Mouse (Mus musculus): ENCODE results near the gene Krtap19-9b. TPM values are rescaled to one million over a fixed set of nuclear protein-coding genes. Genes with fewer than 3 reads are reported as not detected.

Krtap19-9b gene
- total RNA-seq (2021), result not detected
- long read RNA-seq, experiment 1, result 0 reads
- long read RNA-seq, experiment 2, result 0 reads

DNA sequence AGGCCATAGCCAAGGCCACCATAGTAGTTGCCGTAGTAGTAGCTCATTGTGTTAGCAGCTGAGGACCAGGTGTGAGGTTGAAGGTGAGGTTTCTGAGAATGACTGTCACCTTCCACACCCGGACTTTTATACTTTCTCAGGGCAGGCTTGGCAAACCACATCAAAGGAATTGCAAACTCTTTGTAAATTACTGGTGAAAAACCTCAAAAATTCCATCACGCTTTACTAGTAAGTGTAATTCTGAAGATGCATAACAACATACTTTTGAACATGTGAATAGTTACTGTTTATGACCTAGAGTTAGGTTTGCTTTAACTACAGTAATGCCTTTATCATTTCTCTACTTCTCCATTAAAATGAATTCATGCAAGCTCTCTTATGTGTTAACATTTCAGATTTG is at the start of gene Krtap19-9b:
Gene Krtap19-9b, minus strand, starts transcription at position 101 of the 400 bp plus-strand sequence.
- TF ChIP-seq CTCF (conservative IDR thresholded peaks at IDR 0.05), result no peak
- no peak within 1 kb of the TSS for H3K27ac ChIP-seq
- no peak within 1 kb of the TSS for H3K4me3 ChIP-seq
- no peak for DNase-seq (ENCODE audit: low spot score in 2 of 2)

- no peak for TF ChIP-seq CTCF (conservative IDR thresholded peaks at IDR 0.05)
- Histone ChIP-seq H3K27ac (no peak within 1 kb of the TSS), H3K4me3 (no peak within 1 kb of the TSS)
- DNase-seq (ENCODE audit: low spot score in 2 of 2), result no peak
These were observed 30.7 kb upstream of the Krtap19-9b start, which contains the start of gene Krtap16-3 for GRCm38 (mm10) chr16:88962773-88963172. Gene Krtap16-3 (minus strand): TSS chr16:88962873.

DNA sequence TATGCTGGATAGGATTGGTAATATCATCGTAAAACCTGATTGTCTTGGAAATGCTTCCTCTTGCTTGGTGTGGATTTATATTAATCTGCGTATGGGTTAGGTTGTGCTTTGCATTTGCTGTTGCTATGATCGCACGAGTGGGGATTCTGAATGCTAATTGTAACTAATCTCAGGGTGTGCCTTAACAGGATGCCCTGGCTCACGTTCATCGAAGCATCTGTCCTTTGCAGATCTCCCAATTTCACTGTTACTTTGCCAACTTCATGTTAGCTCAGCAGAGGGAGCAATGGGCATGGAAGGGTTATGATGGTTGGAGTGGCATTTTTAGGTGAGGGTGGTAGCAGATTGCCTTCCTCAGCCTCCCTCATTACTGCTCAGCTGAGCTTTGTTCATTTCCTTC is 9.0 kb upstream of the Krtap19-9b start:
- Histone ChIP-seq H3K4me3 (no peak overlapping the region), H3K27ac (no peak overlapping the region)
- no peak for TF ChIP-seq CTCF (conservative IDR thresholded peaks at IDR 0.05)
- DNase-seq (ENCODE audit: low spot score in 2 of 2), result no peak

GRCm38 (mm10) chr16:88938252-88938651 is 6.2 kb upstream of the Krtap19-9b start:
- Histone ChIP-seq H3K4me3 (no peak overlapping the region), H3K27ac (no peak overlapping the region)
- TF ChIP-seq CTCF (conservative IDR thresholded peaks at IDR 0.05), result peak; percentile 59
- no peak for DNase-seq (ENCODE audit: low spot score in 2 of 2)

DNA sequence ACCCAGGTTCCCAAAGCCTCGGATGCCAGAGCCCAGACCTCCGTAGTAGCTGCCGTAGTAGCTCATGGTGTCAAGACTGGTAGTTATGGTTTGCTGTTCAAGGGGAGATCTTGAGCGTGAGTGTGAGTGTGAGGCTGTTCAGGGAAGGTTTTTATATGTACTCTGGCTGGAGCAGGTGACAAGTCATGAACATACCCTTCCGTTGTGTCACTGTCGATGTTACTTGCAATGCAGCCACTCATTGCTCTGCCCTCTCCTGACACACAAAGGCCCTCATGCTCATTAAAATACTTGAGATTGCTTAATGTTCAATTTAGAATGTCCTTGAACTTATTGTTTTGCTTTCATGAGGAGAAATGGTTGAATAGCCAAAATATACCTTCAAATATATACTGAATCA is 35.7 kb downstream of the Krtap19-9b start, which contains the start of gene Krtap19-5:
Gene Krtap19-5, minus strand, starts transcription at position 101 of the 400 bp plus-strand sequence.
- Histone ChIP-seq H3K4me3 (no peak within 1 kb of the TSS), H3K27ac (no peak within 1 kb of the TSS)
- no peak for TF ChIP-seq CTCF (conservative IDR thresholded peaks at IDR 0.05)
- DNase-seq (ENCODE audit: low spot score in 2 of 2), result no peak

- H3K27ac ChIP-seq, result no peak overlapping the region
- DNase-seq (ENCODE audit: low spot score in 2 of 2), result no peak
- no peak overlapping the region for H3K4me3 ChIP-seq
- TF ChIP-seq CTCF (conservative IDR thresholded peaks at IDR 0.05), result no peak
These were observed 45.2 kb downstream of the Krtap19-9b start for GRCm38 (mm10) chr16:88886870-88887269.

DNA sequence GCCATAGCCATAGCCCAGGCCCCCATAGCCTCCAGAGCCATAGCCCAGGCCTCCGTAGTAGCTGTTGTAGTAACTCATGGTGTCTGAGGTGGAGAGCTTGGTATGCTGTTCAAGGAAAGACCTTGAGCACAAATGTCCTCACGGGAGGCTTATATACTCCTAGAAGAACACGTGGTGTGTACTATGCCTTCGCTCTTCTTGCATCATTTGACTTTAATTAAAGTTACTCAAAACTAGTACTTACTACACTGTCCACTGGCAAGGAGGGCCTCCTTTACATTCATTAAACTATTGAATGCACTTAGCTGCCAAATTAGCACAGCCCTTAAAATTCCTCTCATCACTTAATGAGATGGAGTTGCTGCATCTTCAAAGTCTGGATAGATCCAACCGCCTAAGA is 47.1 kb downstream of the Krtap19-9b start, which contains the start of gene Krtap19-4:
Gene Krtap19-4, minus strand, starts transcription at position 101 of the 400 bp plus-strand sequence.
- DNase-seq (ENCODE audit: low spot score in 2 of 2), result no peak

More for the DNA sequence above, 47.1 kb downstream of the Krtap19-9b start, which contains the start of gene Krtap19-4:
- no peak for TF ChIP-seq CTCF (conservative IDR thresholded peaks at IDR 0.05)
- Histone ChIP-seq H3K4me3 (no peak within 1 kb of the TSS), H3K27ac (no peak within 1 kb of the TSS)

Other genes starting within 250 kb of the Krtap19-9b start
- not detected for gene 2310061N02Rik, start 224.3 kb downstream of the Krtap19-9b start, total RNA-seq (2021)
- gene Krtap13-1, start 203.4 kb downstream of the Krtap19-9b start, total RNA-seq (2021), result not detected
- not detected for gene Krtap13, start 180.6 kb downstream of the Krtap19-9b start, total RNA-seq (2021)
- not detected for gene 2310034C09Rik, start 173.4 kb downstream of the Krtap19-9b start, total RNA-seq (2021)
- not detected for gene 2310057N15Rik, start 158.1 kb downstream of the Krtap19-9b start, total RNA-seq (2021)
- not detected for gene Gm5965, start 154.4 kb downstream of the Krtap19-9b start, total RNA-seq (2021)
- gene Gm20741, start 120.0 kb downstream of the Krtap19-9b start, total RNA-seq (2021), result not detected
- gene Krtap15, start 112.0 kb downstream of the Krtap19-9b start, total RNA-seq (2021), result not detected
- gene Krtap14, start 106.1 kb downstream of the Krtap19-9b start, total RNA-seq (2021), result not detected
- not detected for gene Krtap19-1, start 62.9 kb downstream of the Krtap19-9b start, total RNA-seq (2021)
- not detected for gene Krtap19-2, start 58.0 kb downstream of the Krtap19-9b start, total RNA-seq (2021)
- not detected for gene Krtap19-3, start 54.2 kb downstream of the Krtap19-9b start, total RNA-seq (2021)
- not detected for gene Krtap19-4, start 47.2 kb downstream of the Krtap19-9b start, total RNA-seq (2021)
- not detected for gene Krtap19-5, start 35.8 kb downstream of the Krtap19-9b start, total RNA-seq (2021)
- gene Krtap16-3, start 30.6 kb upstream of the Krtap19-9b start, total RNA-seq (2021), result not detected
- not detected for gene Krtap22-2, start 78.5 kb upstream of the Krtap19-9b start, total RNA-seq (2021)
- not detected for gene Gm10229, start 83.0 kb upstream of the Krtap19-9b start, total RNA-seq (2021)
- not detected for gene Krtap6-1, start 99.4 kb upstream of the Krtap19-9b start, total RNA-seq (2021)
- gene Gm10228, start 109.2 kb upstream of the Krtap19-9b start, total RNA-seq (2021), result not detected
- gene Krtap6-5, start 115.6 kb upstream of the Krtap19-9b start, total RNA-seq (2021), result not detected
- gene 1110025L11Rik, start 131.7 kb upstream of the Krtap19-9b start, total RNA-seq (2021), result not detected
- gene Krtap6-3, start 151.8 kb upstream of the Krtap19-9b start, total RNA-seq (2021), result not detected
- gene Gm6358, start 208.6 kb upstream of the Krtap19-9b start, total RNA-seq (2021), result not detected
- not detected for gene Gm10061, start 218.8 kb upstream of the Krtap19-9b start, total RNA-seq (2021)
- not detected for gene Gm9789, start 225.7 kb upstream of the Krtap19-9b start, total RNA-seq (2021)
- not detected for gene Gm7735, start 237.2 kb upstream of the Krtap19-9b start, total RNA-seq (2021)
- gene 1110057P08Rik, start 242.5 kb upstream of the Krtap19-9b start, total RNA-seq (2021), result not detected

All from layer of hippocampus, adult 2 months (tissue).